Mouse (Mus musculus) E14TG2a.4 (cell line): ENCODE measurements around the gene Dpagt1.

Experiments used
- CTCF ChIP-seq: conservative IDR thresholded peaks from 2 replicates; pipeline ENCODE4 v1.5.1; 2014; ENCODE audit warnings: low read length
- NANOG ChIP-seq: IDR thresholded peaks from 2 replicates; pipeline ENCODE4 v1.6.1; 2014; ENCODE audit warnings: borderline replicate concordance, low read length, mixed read lengths
- POU5F1 ChIP-seq: IDR thresholded peaks from 2 replicates; pipeline ENCODE4 v1.6.1; 2014; ENCODE audit warnings: low read length, borderline replicate concordance

DNA sequence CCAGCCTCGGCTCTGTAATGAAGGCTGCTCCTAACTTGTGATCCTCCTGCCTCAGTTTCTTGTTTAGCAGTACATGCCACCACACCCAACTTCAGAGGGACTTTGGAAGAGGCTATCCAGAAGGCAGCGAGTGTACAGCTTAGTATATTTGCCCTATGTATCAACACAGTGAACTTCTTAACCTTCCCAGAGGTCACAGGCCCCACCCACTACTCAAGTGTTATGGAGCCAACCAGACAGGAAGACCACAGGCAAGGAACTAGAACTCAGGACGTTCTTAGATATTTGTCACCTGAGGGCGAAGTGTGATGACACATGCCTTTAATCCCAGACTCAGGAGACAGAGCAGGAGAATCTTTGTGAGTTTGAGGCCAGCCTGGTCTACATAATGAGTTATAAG, 21.8 kb downstream of the Dpagt1 start:
- TF ChIP-seq CTCF (no peak), POU5F1 (no peak), NANOG (no peak)
